Mouse (Mus musculus) liver, embryonic 13.5 days (tissue): ENCODE data around the gene Lrrc8c. TPM values are rescaled to one million over a fixed set of nuclear protein-coding genes. Genes with fewer than 3 reads are reported as not detected.
A peak's percentile ranks its signal among the peaks of the same experiment; 100 is the strongest.

ENCODE experiments used
- ATAC-seq: fragments of 200-750 bp; cut with Nextera tagmentation; 2 replicates; pipeline ENCODE4 v1.8.0; 2017; ENCODE audit warnings: low read depth, mild to moderate bottlenecking, moderate number of reproducible peaks, moderate library complexity
- DNase-seq: peaks from one replicate; pipeline ENCODE4 v3.0.0; 2022
- H3K27ac ChIP-seq: fragments of 300-500 bp; sonication (generic); 2 replicates; pipeline ENCODE4 v1.5.1; 2015; ENCODE audit warnings: moderate library complexity, mild to moderate bottlenecking, inconsistent platforms
- H3K27me3 ChIP-seq: fragments of 300-500 bp; sonication (generic); 2 replicates; pipeline ENCODE4 v1.6.1; 2015; ENCODE audit warnings: mild to moderate bottlenecking, inconsistent platforms
- H3K36me3 ChIP-seq: fragments of 300-500 bp; sonication (generic); 2 replicates; pipeline ENCODE4 v1.6.1; 2015; ENCODE audit warnings: mild to moderate bottlenecking, inconsistent platforms
- H3K4me1 ChIP-seq: fragments of 300-500 bp; sonication (generic); replicated peaks from 2 replicates; pipeline ENCODE4 v1.6.1; 2015; ENCODE audit warnings: inconsistent platforms
- H3K4me2 ChIP-seq: fragments of 300-500 bp; sonication (generic); 2 replicates; pipeline ENCODE4 v1.6.1; 2015; ENCODE audit warnings: inconsistent platforms, mild to moderate bottlenecking, moderate library complexity
- H3K4me3 ChIP-seq: fragments of 300-500 bp; sonication (generic); replicated peaks from 2 replicates; pipeline ENCODE4 v1.5.1; 2015; ENCODE audit warnings: mild to moderate bottlenecking, inconsistent platforms
- H3K9ac ChIP-seq: fragments of 300-500 bp; sonication (generic); 2 replicates; pipeline ENCODE4 v1.6.1; 2015; ENCODE audit warnings: mild to moderate bottlenecking, inconsistent platforms
- H3K9me3 ChIP-seq: fragments of 300-500 bp; sonication (generic); replicated peaks from 2 replicates; pipeline ENCODE4 v1.6.1; 2016; ENCODE audit warnings: inconsistent platforms
- WGBS: fragments of 180-500 bp; shearing (Covaris S2); methylation state at CpG from one replicate; pipeline ENCODE4 v1.1.7; 2015; ENCODE audit not compliant: insufficient replicate concordance; 5-methylcytosine and 5-hydroxymethylcytosine counted together
- polyA plus RNA-seq: library from polyadenylated mRNA; unstranded; fragments of >200 nt; fragmentation: Nextera tagmentation; extraction: Ambion mirVana; gene quantifications from 2 replicates; pipeline ENCODE4 v1.2.1, GENCODE M21; 2015

Lrrc8c gene
- polyA plus RNA-seq, 1 experiment from 2014 or later = 17.5 TPM

GRCm38 (mm10) chr5:105493377-105493776 lies 25.8 kb upstream of the Lrrc8c start:
- 77% methylated on average over 7 of the region's 7 CpGs for WGBS

GRCm38 (mm10) chr5:105494246-105494917 lies 24.8 kb upstream of the Lrrc8c start:
- Histone ChIP-seq H3K27ac (no peak overlapping the region), H3K27me3 (peaks cover 8% of the 10 kb centered on the region; the same call in 1 of the 2 replicates), H3K4me1 (peaks cover 20% of the 10 kb centered on the region), H3K9me3 (no peaks in the 10 kb centered on the region), H3K9ac (no peak overlapping the region), H3K4me2 (no peak overlapping the region), H3K36me3 (0 out of 2 replicates have a peak, but pooled peaks cover 6% of the 10 kb centered on the region), H3K4me3 (no peak overlapping the region)
- ATAC-seq (no peak), DNase-seq (no peak)
- WGBS = 50% methylated on average over 10 of the region's 10 CpGs

More at GRCm38 (mm10) chr5:105493377-105493776, 25.8 kb upstream of the Lrrc8c start:
- H3K9ac ChIP-seq = no peak overlapping the region
- peaks cover 6% of the 10 kb centered on the region; the same call in 1 of the 2 replicates for H3K36me3 ChIP-seq
- no peak overlapping the region for H3K4me3 ChIP-seq
- peaks cover 15% of the 10 kb centered on the region for H3K4me1 ChIP-seq
- H3K4me2 ChIP-seq = no peak overlapping the region
- H3K27ac ChIP-seq = no peak overlapping the region
- DNase-seq (no peak), ATAC-seq (no peak)
- H3K27me3 ChIP-seq = peaks cover 8% of the 10 kb centered on the region; the same call in 1 of the 2 replicates
- H3K9me3 ChIP-seq = no peaks in the 10 kb centered on the region

- WGBS = 9% methylated on average over 24 of the region's 24 CpGs
- H3K4me2 ChIP-seq = peak overlapping the region; percentile 54
Observed at GRCm38 (mm10) chr5:105494918-105495901, 24.0 kb upstream of the Lrrc8c start.

GRCm38 (mm10) chr5:105496133-105496532 lies 23.1 kb upstream of the Lrrc8c start:
- ATAC-seq (no peak), DNase-seq (no peak)
- WGBS = 62% methylated on average over 4 of the region's 4 CpGs
- H3K9ac ChIP-seq = no peak overlapping the region
- H3K4me3 ChIP-seq = no peak overlapping the region
- no peaks in the 10 kb centered on the region for H3K36me3 ChIP-seq
- H3K9me3 ChIP-seq = no peaks in the 10 kb centered on the region
- H3K4me1 ChIP-seq = peaks cover 23% of the 10 kb centered on the region
- H3K4me2 ChIP-seq = no peak overlapping the region
- peaks cover 8% of the 10 kb centered on the region; the same call in 1 of the 2 replicates for H3K27me3 ChIP-seq
- H3K27ac ChIP-seq = no peak overlapping the region

More at GRCm38 (mm10) chr5:105494918-105495901, 24.0 kb upstream of the Lrrc8c start:
- H3K36me3 ChIP-seq = 0 out of 2 replicates have a peak, but pooled peaks cover 6% of the 10 kb centered on the region
- peaks cover 8% of the 10 kb centered on the region; the same call in 1 of the 2 replicates for H3K27me3 ChIP-seq
- peaks cover 23% of the 10 kb centered on the region for H3K4me1 ChIP-seq
- H3K4me3 ChIP-seq = peak overlapping the region; percentile 16
- H3K9ac ChIP-seq = peak overlapping the region; percentile 27; the same call in 1 of the 2 replicates
- DNase-seq = peak; percentile 63
- H3K9me3 ChIP-seq = no peaks in the 10 kb centered on the region
- no peak overlapping the region for H3K27ac ChIP-seq
- ATAC-seq = peak; percentile 67

GRCm38 (mm10) chr5:105496586-105496985 lies 22.6 kb upstream of the Lrrc8c start:
- ATAC-seq = no peak
- H3K9ac ChIP-seq = no peak overlapping the region
- H3K4me2 ChIP-seq = no peak overlapping the region
- H3K4me3 ChIP-seq = no peak overlapping the region
- no peak overlapping the region for H3K27ac ChIP-seq
- H3K27me3 ChIP-seq = peaks cover 8% of the 10 kb centered on the region; the same call in 1 of the 2 replicates
- H3K4me1 ChIP-seq = peaks cover 23% of the 10 kb centered on the region
- no peaks in the 10 kb centered on the region for H3K36me3 ChIP-seq
- 73% methylated on average over 7 of the region's 7 CpGs for WGBS
- no peaks in the 10 kb centered on the region for H3K9me3 ChIP-seq
- no peak for DNase-seq

- Histone ChIP-seq H3K9me3 (peaks cover 6% of the 10 kb centered on the region; the same call in 1 of the 2 replicates), H3K9ac (no peak overlapping the region), H3K4me1 (peaks cover 26% of the 10 kb centered on the region), H3K27me3 (peaks cover 8% of the 10 kb centered on the region; the same call in 1 of the 2 replicates), H3K4me2 (no peak overlapping the region), H3K27ac (no peak overlapping the region), H3K36me3 (no peaks in the 10 kb centered on the region), H3K4me3 (no peak overlapping the region)
- 63% methylated on average over 4 of the region's 4 CpGs for WGBS
- DNase-seq = no peak
- no peak for ATAC-seq
Observed at GRCm38 (mm10) chr5:105498429-105499000, 20.7 kb upstream of the Lrrc8c start.

GRCm38 (mm10) chr5:105499396-105499795 lies 19.8 kb upstream of the Lrrc8c start:
- WGBS = 39% methylated on average over 1 of the region's 1 CpGs
- H3K4me3 ChIP-seq = no peak overlapping the region

GRCm38 (mm10) chr5:105500132-105501121 lies 18.8 kb upstream of the Lrrc8c start:
- Histone ChIP-seq H3K27me3 (peaks cover 8% of the 10 kb centered on the region; the same call in 1 of the 2 replicates), H3K27ac (no peak overlapping the region), H3K9ac (no peak overlapping the region), H3K4me3 (no peak overlapping the region), H3K4me1 (peaks cover 14% of the 10 kb centered on the region), H3K9me3 (peaks cover 6% of the 10 kb centered on the region; the same call in 1 of the 2 replicates), H3K36me3 (no peaks in the 10 kb centered on the region), H3K4me2 (no peak overlapping the region)
- ATAC-seq (no peak), DNase-seq (no peak)
- WGBS = 56% methylated on average over 12 of the region's 12 CpGs

More at GRCm38 (mm10) chr5:105499396-105499795, 19.8 kb upstream of the Lrrc8c start:
- Histone ChIP-seq H3K4me1 (peaks cover 23% of the 10 kb centered on the region), H3K27ac (no peak overlapping the region), H3K36me3 (no peaks in the 10 kb centered on the region), H3K27me3 (peaks cover 8% of the 10 kb centered on the region; the same call in 1 of the 2 replicates), H3K9me3 (peaks cover 6% of the 10 kb centered on the region; the same call in 1 of the 2 replicates), H3K9ac (no peak overlapping the region), H3K4me2 (no peak overlapping the region)
- 0 out of 2 replicates have a peak, but pooled peaks have one; percentile 6 for ATAC-seq
- DNase-seq = no peak

GRCm38 (mm10) chr5:105501136-105501535 lies 18.1 kb upstream of the Lrrc8c start:
- Histone ChIP-seq H3K27ac (no peak overlapping the region), H3K9me3 (peaks cover 6% of the 10 kb centered on the region; the same call in 1 of the 2 replicates), H3K4me1 (peaks cover 10% of the 10 kb centered on the region), H3K4me2 (no peak overlapping the region), H3K9ac (no peak overlapping the region), H3K4me3 (no peak overlapping the region), H3K27me3 (peaks cover 8% of the 10 kb centered on the region; the same call in 1 of the 2 replicates), H3K36me3 (no peaks in the 10 kb centered on the region)
- ATAC-seq (no peak), DNase-seq (no peak)
- 70% methylated on average over 3 of the region's 3 CpGs for WGBS

- H3K27me3 ChIP-seq = no peaks in the 10 kb centered on the region
- H3K4me2 ChIP-seq = no peak overlapping the region
- no peaks in the 10 kb centered on the region for H3K4me1 ChIP-seq
- ATAC-seq = no peak
- no peak for DNase-seq
- no peak overlapping the region for H3K4me3 ChIP-seq
- H3K9me3 ChIP-seq = no peaks in the 10 kb centered on the region
- no peak overlapping the region for H3K9ac ChIP-seq
- H3K27ac ChIP-seq = no peak overlapping the region
- 81% methylated on average over 6 of the region's 6 CpGs for WGBS
- H3K36me3 ChIP-seq = no peaks in the 10 kb centered on the region
Observed at GRCm38 (mm10) chr5:105508813-105509212, 10.4 kb upstream of the Lrrc8c start.
